Mouse (Mus musculus) liver, embryonic 14.5 days (tissue): Measurements from ENCODE around the gene Ifnl2.

Source experiments
- CTCF ChIP-seq: IDR thresholded peaks from 2 replicates; pipeline ENCODE4 v1.5.1; 2016; ENCODE audit warnings: antibody characterized with exemption, low read depth, control low read depth
- EP300 ChIP-seq: IDR thresholded peaks from 2 replicates; pipeline ENCODE4 v1.6.1; 2016; ENCODE audit warnings: antibody characterized with exemption, low read depth

- TF ChIP-seq CTCF: no peak
- TF ChIP-seq EP300: no peak
These were observed 4.7 kb downstream of the Ifnl2 start for GRCm38 (mm10) chr7:28505585-28505984.
